Mouse (Mus musculus): ENCODE data around the gene Fam78b.

- TF ChIP-seq POLR2A (IDR thresholded peaks at IDR 0.05; ENCODE audit: extremely low read depth, insufficient read depth, low read length) (no peak), CTCF (IDR thresholded peaks at IDR 0.05; ENCODE audit: extremely low read depth, insufficient read depth, low read length) (no peak)
Observed at GRCm38 (mm10) chr1:167102046-167102445, 100.8 kb downstream of the Fam78b start.
